Mouse (Mus musculus) testis, adult 2 months (tissue): Measurements from ENCODE around the gene Hook1. TPM values are rescaled to one million over a fixed set of nuclear protein-coding genes. Genes with fewer than 3 reads are reported as not detected.

Source experiments
- H3K27ac ChIP-seq: fragments of 200-500 bp; 2 replicates; pipeline ENCODE4 v1.5.1; 2012; ENCODE audit warnings: low read depth, low read length; ENCODE audit not compliant: control insufficient read depth, insufficient read depth
- H3K27me3 ChIP-seq: fragments of 200-500 bp; 2 replicates; pipeline ENCODE4 v1.6.1; 2012; ENCODE audit warnings: mild to moderate bottlenecking, low read length, moderate library complexity; ENCODE audit not compliant: control insufficient read depth, insufficient read depth
- H3K36me3 ChIP-seq: fragments of 200-500 bp; 2 replicates; pipeline ENCODE4 v1.6.1; 2012; ENCODE audit warnings: mild to moderate bottlenecking, low read length; ENCODE audit not compliant: control insufficient read depth, insufficient read depth
- H3K4me1 ChIP-seq: fragments of 200-500 bp; 2 replicates; pipeline ENCODE4 v1.6.1; 2012; ENCODE audit warnings: low read length; ENCODE audit not compliant: control insufficient read depth, insufficient read depth
- H3K4me3 ChIP-seq: fragments of 200-500 bp; 2 replicates; pipeline ENCODE4 v1.5.1; 2012; ENCODE audit warnings: low read depth, mild to moderate bottlenecking, low read length, moderate library complexity, mixed read lengths; ENCODE audit not compliant: control insufficient read depth
- CTCF ChIP-seq: fragments of 200-500 bp; IDR thresholded peaks from 2 replicates; pipeline ENCODE4 v1.5.1; 2012; ENCODE audit warnings: low read depth, mild to moderate bottlenecking, inconsistent platforms, low read length, moderate library complexity; ENCODE audit not compliant: control insufficient read depth, insufficient read depth, insufficient replicate concordance
- POLR2A ChIP-seq: fragments of 200-500 bp; IDR thresholded peaks from 2 replicates; pipeline ENCODE4 v1.6.1; 2012; ENCODE audit warnings: low read depth, mild to moderate bottlenecking, inconsistent platforms, low read length, moderate library complexity; ENCODE audit not compliant: control insufficient read depth
- polyA plus RNA-seq: library from polyadenylated mRNA; depleted of rRNA; stranded (reverse); fragments of >200 nt; gene quantifications from 2 replicates; pipeline ENCODE4 v1.2.3, GENCODE M21; 2012; rRNA removed

The Hook1 gene
- polyA plus RNA-seq, 1 experiment, result 76.4 TPM

- Histone ChIP-seq H3K27me3 (no peaks in the 10 kb centered on the region), H3K4me3 (no peak overlapping the region), H3K4me1 (no peaks in the 10 kb centered on the region), H3K27ac (no peak overlapping the region), H3K36me3 (no peaks in the 10 kb centered on the region; the same call in 1 of the 2 replicates)
- TF ChIP-seq CTCF (no peak), POLR2A (no peak)
Measured at GRCm38 (mm10) chr4:96022803-96023202, 55.8 kb downstream of the Hook1 start.

GRCm38 (mm10) chr4:96028412-96028811, 61.4 kb downstream of the Hook1 start:
- Histone ChIP-seq H3K36me3 (no peaks in the 10 kb centered on the region), H3K4me1 (no peaks in the 10 kb centered on the region), H3K27ac (no peak overlapping the region), H3K27me3 (no peaks in the 10 kb centered on the region), H3K4me3 (no peak overlapping the region)
- no peak for TF ChIP-seq POLR2A
- no peak for TF ChIP-seq CTCF

- no peak overlapping the region for H3K27ac ChIP-seq
- H3K27me3 ChIP-seq, result no peaks in the 10 kb centered on the region
- H3K4me1 ChIP-seq, result no peaks in the 10 kb centered on the region
- no peak for TF ChIP-seq POLR2A
- TF ChIP-seq CTCF, result no peak
- no peak overlapping the region for H3K4me3 ChIP-seq
- no peaks in the 10 kb centered on the region for H3K36me3 ChIP-seq
Measured at GRCm38 (mm10) chr4:96060106-96060505, 93.1 kb downstream of the Hook1 start.

- Histone ChIP-seq H3K27me3 (no peaks in the 10 kb centered on the region), H3K27ac (no peak overlapping the region), H3K4me1 (no peaks in the 10 kb centered on the region), H3K36me3 (no peaks in the 10 kb centered on the region), H3K4me3 (no peak overlapping the region)
- TF ChIP-seq CTCF (no peak), POLR2A (no peak)
Measured at GRCm38 (mm10) chr4:96062045-96062444, 95.0 kb downstream of the Hook1 start.

Other genes with a start within 250 kb of the Hook1 start
- gene Cyp2j13, start 110.3 kb downstream of the Hook1 start, polyA plus RNA-seq, result 0.60 TPM in 1 of 2 replicates, not detected in the other
- gene Cyp2j12, start 173.9 kb downstream of the Hook1 start, polyA plus RNA-seq, result not detected in 2 replicates